Mouse (Mus musculus): ENCODE measurements around the gene Rapgef1. TPM values are rescaled to one million over a fixed set of nuclear protein-coding genes. Genes with fewer than 3 reads are reported as not detected.

Gene Rapgef1
- polyA plus RNA-seq, 1 experiment from 2014 or later = 15.1 TPM

GRCm38 (mm10) chr2:29714127-29714526, 94.6 kb downstream of the Rapgef1 start:
- ATAC-seq (replicated peaks; ENCODE audit: low FRiP score, low TSS enrichment, low read depth) (no peak), DNase-seq (ENCODE audit: low spot score) (no peak)
- peak overlapping the region; percentile 4; the same call in 1 of the 2 replicates for H3K27ac ChIP-seq (ENCODE audit: low read depth)
- H3K36me3 ChIP-seq (ENCODE audit: control insufficient read depth, insufficient read depth, low read length) = peaks cover 34% of the 10 kb centered on the region
- no peak overlapping the region for H3K4me2 ChIP-seq (ENCODE audit: low read length)
- H3K4me1 ChIP-seq (replicated peaks; ENCODE audit: control insufficient read depth, insufficient read depth, low read length) = peaks cover 13% of the 10 kb centered on the region
- H3K4me3 ChIP-seq (ENCODE audit: low read depth, low read length) = no peak overlapping the region
- H3K9me3 ChIP-seq (ENCODE audit: control insufficient read depth, low read length) = no peaks in the 10 kb centered on the region
- WGBS = 58% methylated on average over 5 of the region's 5 CpGs
- H3K9ac ChIP-seq (ENCODE audit: low read length) = no peak overlapping the region
- H3K27me3 ChIP-seq (replicated peaks; ENCODE audit: control insufficient read depth, insufficient read depth, low read length) = no peaks in the 10 kb centered on the region

- Histone ChIP-seq H3K36me3 (ENCODE audit: control insufficient read depth, insufficient read depth, low read length) (peaks cover 38% of the 10 kb centered on the region), H3K27ac (ENCODE audit: low read depth) (peak overlapping the region; percentile 87), H3K9me3 (ENCODE audit: control insufficient read depth, low read length) (no peaks in the 10 kb centered on the region), H3K4me3 (ENCODE audit: low read depth, low read length) (no peak overlapping the region), H3K4me2 (ENCODE audit: low read length) (peak overlapping the region; percentile 18; the same call in 1 of the 2 replicates), H3K27me3 (replicated peaks; ENCODE audit: control insufficient read depth, insufficient read depth, low read length) (no peaks in the 10 kb centered on the region), H3K4me1 (replicated peaks; ENCODE audit: control insufficient read depth, insufficient read depth, low read length) (peaks cover 13% of the 10 kb centered on the region), H3K9ac (ENCODE audit: low read length) (no peak overlapping the region)
- DNase-seq (ENCODE audit: low spot score) = no peak
- ATAC-seq (replicated peaks; ENCODE audit: low FRiP score, low TSS enrichment, low read depth) = peak; percentile 44
- 22% methylated on average over 7 of the region's 7 CpGs for WGBS
Observed at GRCm38 (mm10) chr2:29716143-29716542, 96.6 kb downstream of the Rapgef1 start.

GRCm38 (mm10) chr2:29716691-29717090, 97.2 kb downstream of the Rapgef1 start:
- 9% methylated on average over 6 of the region's 6 CpGs for WGBS
- 0 out of 2 replicates have a peak overlapping the region, but pooled peaks have one; percentile 18 for H3K4me2 ChIP-seq (ENCODE audit: low read length)
- DNase-seq (ENCODE audit: low spot score) (peak; percentile 70), ATAC-seq (replicated peaks; ENCODE audit: low FRiP score, low TSS enrichment, low read depth) (peak; percentile 87)
- no peaks in the 10 kb centered on the region for H3K9me3 ChIP-seq (ENCODE audit: control insufficient read depth, low read length)
- peaks cover 13% of the 10 kb centered on the region for H3K4me1 ChIP-seq (replicated peaks; ENCODE audit: control insufficient read depth, insufficient read depth, low read length)
- H3K27ac ChIP-seq (ENCODE audit: low read depth) = peak overlapping the region; percentile 87
- H3K36me3 ChIP-seq (ENCODE audit: control insufficient read depth, insufficient read depth, low read length) = peaks cover 38% of the 10 kb centered on the region
- no peaks in the 10 kb centered on the region for H3K27me3 ChIP-seq (replicated peaks; ENCODE audit: control insufficient read depth, insufficient read depth, low read length)
- no peak overlapping the region for H3K4me3 ChIP-seq (ENCODE audit: low read depth, low read length)
- no peak overlapping the region for H3K9ac ChIP-seq (ENCODE audit: low read length)

- WGBS = 85% methylated on average over 5 of the region's 5 CpGs
- Histone ChIP-seq H3K27me3 (replicated peaks; ENCODE audit: control insufficient read depth, insufficient read depth, low read length) (no peaks in the 10 kb centered on the region), H3K36me3 (ENCODE audit: control insufficient read depth, insufficient read depth, low read length) (peaks cover 44% of the 10 kb centered on the region), H3K9me3 (ENCODE audit: control insufficient read depth, low read length) (no peaks in the 10 kb centered on the region), H3K4me2 (ENCODE audit: low read length) (no peak overlapping the region), H3K4me3 (ENCODE audit: low read depth, low read length) (no peak overlapping the region), H3K4me1 (replicated peaks; ENCODE audit: control insufficient read depth, insufficient read depth, low read length) (peaks cover 13% of the 10 kb centered on the region), H3K27ac (ENCODE audit: low read depth) (no peak overlapping the region), H3K9ac (ENCODE audit: low read length) (no peak overlapping the region)
- ATAC-seq (replicated peaks; ENCODE audit: low FRiP score, low TSS enrichment, low read depth) (no peak), DNase-seq (ENCODE audit: low spot score) (no peak)
Observed at GRCm38 (mm10) chr2:29718581-29718980, 99.1 kb downstream of the Rapgef1 start.

- H3K27ac ChIP-seq (ENCODE audit: low read depth) = no peak overlapping the region
- H3K27me3 ChIP-seq (replicated peaks; ENCODE audit: control insufficient read depth, insufficient read depth, low read length) = no peaks in the 10 kb centered on the region
- ATAC-seq (replicated peaks; ENCODE audit: low FRiP score, low TSS enrichment, low read depth) (no peak), DNase-seq (ENCODE audit: low spot score) (no peak)
- no peaks in the 10 kb centered on the region for H3K9me3 ChIP-seq (ENCODE audit: control insufficient read depth, low read length)
- H3K9ac ChIP-seq (ENCODE audit: low read length) = no peak overlapping the region
- peaks cover 77% of the 10 kb centered on the region for H3K36me3 ChIP-seq (ENCODE audit: control insufficient read depth, insufficient read depth, low read length)
- no peaks in the 10 kb centered on the region for H3K4me1 ChIP-seq (replicated peaks; ENCODE audit: control insufficient read depth, insufficient read depth, low read length)
- H3K4me2 ChIP-seq (ENCODE audit: low read length) = no peak overlapping the region
- H3K4me3 ChIP-seq (ENCODE audit: low read depth, low read length) = no peak overlapping the region
- 81% methylated on average over 3 of the region's 3 CpGs for WGBS
Observed at GRCm38 (mm10) chr2:29723132-29723531, 103.6 kb downstream of the Rapgef1 start.

DNA sequence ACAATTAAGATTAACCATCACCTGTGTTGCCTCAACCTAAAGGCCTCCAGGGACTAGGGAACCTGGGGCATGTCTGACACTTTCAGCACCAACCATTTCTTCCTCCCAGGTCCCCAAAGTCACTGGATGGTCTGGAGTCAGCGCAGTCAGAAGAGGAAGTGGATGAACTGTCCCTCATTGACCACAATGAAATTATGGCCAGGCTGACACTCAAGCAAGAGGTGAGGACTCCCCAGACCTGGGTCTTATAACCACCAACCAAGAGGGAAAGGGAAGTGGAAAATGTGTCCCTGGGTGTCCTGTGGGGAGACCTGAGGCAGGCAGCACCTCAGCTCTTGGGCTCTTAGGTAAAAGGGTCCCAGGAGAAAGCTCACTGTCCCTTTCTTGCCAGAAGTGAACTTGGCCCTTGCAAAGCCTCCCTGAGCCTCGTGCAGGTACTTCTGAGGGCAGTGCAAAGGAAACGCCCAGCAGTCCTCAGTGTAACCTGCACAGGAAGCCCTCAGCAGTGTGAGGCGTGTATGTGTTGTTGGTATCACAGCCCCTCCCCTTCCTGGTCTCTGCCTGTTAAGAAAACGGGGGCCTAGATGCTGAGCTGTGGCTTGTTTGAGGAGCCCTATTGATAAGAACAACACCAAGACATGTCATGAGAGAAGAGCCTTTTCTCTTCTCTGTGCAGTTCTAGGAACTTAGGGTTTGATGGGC, 105.3 kb downstream of the Rapgef1 start:
- ATAC-seq (replicated peaks; ENCODE audit: low FRiP score, low TSS enrichment, low read depth) (no peak), DNase-seq (ENCODE audit: low spot score) (no peak)
- H3K4me3 ChIP-seq (ENCODE audit: low read depth, low read length) = no peak overlapping the region
- 78% methylated on average over 5 of the region's 5 CpGs for WGBS
- H3K9me3 ChIP-seq (ENCODE audit: control insufficient read depth, low read length) = no peaks in the 10 kb centered on the region
- no peak overlapping the region for H3K4me2 ChIP-seq (ENCODE audit: low read length)
- no peak overlapping the region for H3K9ac ChIP-seq (ENCODE audit: low read length)
- H3K27me3 ChIP-seq (replicated peaks; ENCODE audit: control insufficient read depth, insufficient read depth, low read length) = no peaks in the 10 kb centered on the region
- no peak overlapping the region for H3K27ac ChIP-seq (ENCODE audit: low read depth)
- peaks cover 80% of the 10 kb centered on the region for H3K36me3 ChIP-seq (ENCODE audit: control insufficient read depth, insufficient read depth, low read length)
- H3K4me1 ChIP-seq (replicated peaks; ENCODE audit: control insufficient read depth, insufficient read depth, low read length) = no peaks in the 10 kb centered on the region

DNA sequence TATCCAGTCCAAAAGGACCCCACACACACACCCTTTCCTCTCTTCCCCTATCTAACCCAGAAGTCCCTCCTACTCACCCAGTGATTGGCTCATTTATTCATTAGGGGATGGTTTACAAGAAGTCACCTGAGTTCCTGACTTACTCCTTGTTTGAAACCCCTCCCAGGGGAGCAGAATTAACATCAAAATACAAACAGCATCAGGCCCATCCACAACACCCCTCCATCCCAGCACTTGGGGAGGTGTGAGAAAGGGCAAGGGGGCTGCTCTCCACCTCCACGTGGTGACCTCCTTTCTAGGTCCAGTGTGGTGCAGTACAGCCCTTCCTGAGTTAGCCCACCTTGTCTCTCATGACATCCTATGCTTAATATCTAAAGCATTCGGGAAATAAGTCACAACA, 110.0 kb downstream of the Rapgef1 start:
- Histone ChIP-seq H3K9me3 (ENCODE audit: control insufficient read depth, low read length) (no peaks in the 10 kb centered on the region), H3K27me3 (replicated peaks; ENCODE audit: control insufficient read depth, insufficient read depth, low read length) (no peaks in the 10 kb centered on the region), H3K9ac (ENCODE audit: low read length) (no peak overlapping the region), H3K4me3 (ENCODE audit: low read depth, low read length) (no peak overlapping the region), H3K4me1 (replicated peaks; ENCODE audit: control insufficient read depth, insufficient read depth, low read length) (no peaks in the 10 kb centered on the region), H3K27ac (ENCODE audit: low read depth) (no peak overlapping the region), H3K4me2 (ENCODE audit: low read length) (no peak overlapping the region), H3K36me3 (ENCODE audit: control insufficient read depth, insufficient read depth, low read length) (peaks cover 81% of the 10 kb centered on the region)
- ATAC-seq (replicated peaks; ENCODE audit: low FRiP score, low TSS enrichment, low read depth) = no peak
- DNase-seq (ENCODE audit: low spot score) = no peak
- 61% methylated on average over 2 of the region's 2 CpGs for WGBS

DNA sequence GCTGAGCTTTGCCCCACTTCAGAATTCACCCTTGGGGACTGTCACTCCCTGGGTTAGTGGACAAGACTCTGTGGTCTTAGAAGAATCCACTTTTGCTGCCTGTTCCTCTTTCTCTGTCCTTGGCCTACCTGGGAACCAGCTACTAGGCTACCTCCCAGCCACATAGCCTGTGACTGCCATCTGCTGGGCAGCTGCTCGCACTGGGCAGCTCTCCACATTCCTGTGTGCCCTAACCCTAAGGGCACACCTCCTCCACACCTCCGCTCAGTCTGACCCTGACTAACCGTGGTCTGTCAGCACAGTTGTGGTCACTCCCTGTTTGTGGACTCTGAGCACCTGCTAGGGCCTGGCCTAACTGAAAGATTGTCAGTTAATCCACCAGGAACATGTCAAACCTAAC, 112.0 kb downstream of the Rapgef1 start:
- DNase-seq (ENCODE audit: low spot score) (no peak), ATAC-seq (replicated peaks; ENCODE audit: low FRiP score, low TSS enrichment, low read depth) (0 out of 2 replicates have a peak, but pooled peaks have one; percentile 25)
- Histone ChIP-seq H3K36me3 (ENCODE audit: control insufficient read depth, insufficient read depth, low read length) (peaks cover 82% of the 10 kb centered on the region), H3K4me1 (replicated peaks; ENCODE audit: control insufficient read depth, insufficient read depth, low read length) (no peaks in the 10 kb centered on the region), H3K27me3 (replicated peaks; ENCODE audit: control insufficient read depth, insufficient read depth, low read length) (no peaks in the 10 kb centered on the region), H3K4me3 (ENCODE audit: low read depth, low read length) (no peak overlapping the region), H3K9me3 (ENCODE audit: control insufficient read depth, low read length) (no peaks in the 10 kb centered on the region), H3K9ac (ENCODE audit: low read length) (no peak overlapping the region), H3K27ac (ENCODE audit: low read depth) (no peak overlapping the region), H3K4me2 (ENCODE audit: low read length) (no peak overlapping the region)
- 74% methylated on average over 3 of the region's 3 CpGs for WGBS

GRCm38 (mm10) chr2:29732559-29732958, 113.0 kb downstream of the Rapgef1 start:
- Histone ChIP-seq H3K4me1 (replicated peaks; ENCODE audit: control insufficient read depth, insufficient read depth, low read length) (no peaks in the 10 kb centered on the region), H3K4me3 (ENCODE audit: low read depth, low read length) (no peak overlapping the region), H3K27me3 (replicated peaks; ENCODE audit: control insufficient read depth, insufficient read depth, low read length) (no peaks in the 10 kb centered on the region), H3K4me2 (ENCODE audit: low read length) (no peak overlapping the region), H3K27ac (ENCODE audit: low read depth) (no peak overlapping the region), H3K9ac (ENCODE audit: low read length) (no peak overlapping the region), H3K9me3 (ENCODE audit: control insufficient read depth, low read length) (no peaks in the 10 kb centered on the region), H3K36me3 (ENCODE audit: control insufficient read depth, insufficient read depth, low read length) (peaks cover 83% of the 10 kb centered on the region)
- 87% methylated on average over 10 of the region's 10 CpGs for WGBS
- no peak for DNase-seq (ENCODE audit: low spot score)
- ATAC-seq (replicated peaks; ENCODE audit: low FRiP score, low TSS enrichment, low read depth) = no peak

All from intestine, embryonic 14.5 days (tissue).